Mouse (Mus musculus) embryonic facial prominence, embryonic 14.5 days (tissue): ENCODE measurements around the gene Il18. TPM values are rescaled to one million over a fixed set of nuclear protein-coding genes. Genes with fewer than 3 reads are reported as not detected.

Source experiments
- ATAC-seq: fragments of 200-750 bp; cut with Nextera tagmentation; 2 replicates; pipeline ENCODE4 v1.8.0; 2017; ENCODE audit warnings: low read depth, moderate number of reproducible peaks, moderate TSS enrichment
- DNase-seq: peaks from one replicate; pipeline ENCODE4 v3.0.0-alpha.2; 2015; ENCODE audit warnings: low spot score
- H3K27ac ChIP-seq: fragments of 300-500 bp; sonication (generic); replicated peaks from 2 replicates; pipeline ENCODE4 v1.5.1; 2014; ENCODE audit warnings: low read depth, mild to moderate bottlenecking, low read length, moderate library complexity
- H3K27me3 ChIP-seq: fragments of 300-500 bp; sonication (generic); replicated peaks from 2 replicates; pipeline ENCODE4 v1.6.1; 2014; ENCODE audit warnings: low read length; ENCODE audit not compliant: control insufficient read depth, insufficient read depth
- H3K36me3 ChIP-seq: fragments of 300-500 bp; sonication (generic); 2 replicates; pipeline ENCODE4 v1.6.1; 2014; ENCODE audit warnings: low read length, mixed read lengths; ENCODE audit not compliant: control insufficient read depth, insufficient read depth
- H3K4me1 ChIP-seq: fragments of 300-500 bp; sonication (generic); 2 replicates; pipeline ENCODE4 v1.6.1; 2014; ENCODE audit warnings: antibody characterized with exemption, low read length; ENCODE audit not compliant: control insufficient read depth, insufficient read depth
- H3K4me2 ChIP-seq: fragments of 300-500 bp; sonication (generic); 2 replicates; pipeline ENCODE4 v1.6.1; 2014; ENCODE audit warnings: low read depth, mild to moderate bottlenecking, low read length, moderate library complexity, mixed read lengths
- H3K4me3 ChIP-seq: fragments of 300-500 bp; sonication (generic); 2 replicates; pipeline ENCODE4 v1.5.1; 2014; ENCODE audit warnings: low read depth, mild to moderate bottlenecking, low read length
- H3K9ac ChIP-seq: fragments of 300-500 bp; sonication (generic); 2 replicates; pipeline ENCODE4 v1.6.1; 2014; ENCODE audit warnings: low read depth, mild to moderate bottlenecking, low read length, moderate library complexity, mixed read lengths
- H3K9me3 ChIP-seq: fragments of 300-500 bp; sonication (generic); 2 replicates; pipeline ENCODE4 v1.6.1; 2016; ENCODE audit warnings: low read length; ENCODE audit not compliant: control insufficient read depth
- WGBS: fragments of 180-500 bp; shearing (Covaris S2); extraction: QIAGEN DNeasy Blood & Tissue Kit; methylation state at CpG from one replicate; pipeline ENCODE4 v1.1.7; 2014; 5-methylcytosine and 5-hydroxymethylcytosine counted together
- polyA plus RNA-seq: library from polyadenylated mRNA; unstranded; fragments of >200 nt; fragmentation: Nextera tagmentation; extraction: Ambion mirVana; gene quantifications from 2 replicates; pipeline ENCODE4 v1.2.1, GENCODE M21; 2014

Il18 gene
- polyA plus RNA-seq, 1 experiment from 2014 or later: 7.7 TPM

DNA sequence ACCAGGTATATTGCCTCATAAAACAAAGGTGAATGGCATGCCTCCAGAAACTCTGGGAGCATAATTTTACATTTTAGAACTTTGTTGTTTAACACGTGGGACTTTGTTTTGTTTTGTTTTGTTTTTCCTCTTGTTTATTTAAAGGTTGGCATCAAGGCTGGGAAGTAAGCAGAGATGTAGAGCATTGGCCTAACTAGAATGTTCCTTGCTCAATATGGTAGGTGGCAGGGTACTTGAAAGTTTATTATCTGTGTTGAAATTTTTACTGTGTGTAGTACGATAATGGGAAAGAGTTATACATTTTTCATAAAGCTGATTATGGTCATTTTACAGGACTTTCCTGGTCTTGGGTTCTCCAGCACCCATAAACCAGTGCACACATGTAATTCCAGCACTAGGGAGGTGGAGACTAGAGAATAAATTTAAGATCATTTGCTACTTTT is 7.3 kb downstream of the Il18 start:
- 83% methylated on average over 2 of the region's 2 CpGs for WGBS
- no peak for ATAC-seq
- Histone ChIP-seq H3K27ac (no peak overlapping the region), H3K27me3 (no peaks in the 10 kb centered on the region), H3K4me3 (no peak overlapping the region), H3K36me3 (no peaks in the 10 kb centered on the region), H3K9me3 (no peaks in the 10 kb centered on the region), H3K4me2 (no peak overlapping the region), H3K4me1 (no peaks in the 10 kb centered on the region), H3K9ac (no peak overlapping the region)
- no peak for DNase-seq

DNA sequence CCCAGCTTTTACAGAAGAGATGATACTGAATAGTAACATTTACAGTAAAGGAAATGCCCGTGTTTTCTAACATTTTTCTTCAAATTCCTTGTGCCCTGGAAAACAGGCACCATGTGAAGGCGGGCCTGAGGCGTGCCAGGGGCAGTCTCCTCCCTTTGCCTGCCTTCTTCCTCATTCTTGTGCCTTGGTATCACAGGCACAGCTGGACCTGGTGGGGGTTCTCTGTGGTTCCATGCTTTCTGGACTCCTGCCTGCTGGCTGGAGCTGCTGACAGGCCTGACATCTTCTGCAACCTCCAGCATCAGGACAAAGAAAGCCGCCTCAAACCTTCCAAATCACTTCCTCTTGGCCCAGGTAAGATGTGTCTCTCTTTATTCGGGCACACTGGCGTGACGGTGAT is 10.5 kb downstream of the Il18 start:
- no peaks in the 10 kb centered on the region for H3K9me3 ChIP-seq
- DNase-seq (peak; percentile 10), ATAC-seq (no peak)
- H3K4me2 ChIP-seq: no peak overlapping the region
- no peaks in the 10 kb centered on the region for H3K27me3 ChIP-seq
- WGBS: 74% methylated on average over 7 of the region's 7 CpGs
- H3K36me3 ChIP-seq: no peaks in the 10 kb centered on the region
- no peak overlapping the region for H3K4me3 ChIP-seq
- H3K27ac ChIP-seq: no peak overlapping the region
- H3K4me1 ChIP-seq: no peaks in the 10 kb centered on the region
- H3K9ac ChIP-seq: no peak overlapping the region

DNA sequence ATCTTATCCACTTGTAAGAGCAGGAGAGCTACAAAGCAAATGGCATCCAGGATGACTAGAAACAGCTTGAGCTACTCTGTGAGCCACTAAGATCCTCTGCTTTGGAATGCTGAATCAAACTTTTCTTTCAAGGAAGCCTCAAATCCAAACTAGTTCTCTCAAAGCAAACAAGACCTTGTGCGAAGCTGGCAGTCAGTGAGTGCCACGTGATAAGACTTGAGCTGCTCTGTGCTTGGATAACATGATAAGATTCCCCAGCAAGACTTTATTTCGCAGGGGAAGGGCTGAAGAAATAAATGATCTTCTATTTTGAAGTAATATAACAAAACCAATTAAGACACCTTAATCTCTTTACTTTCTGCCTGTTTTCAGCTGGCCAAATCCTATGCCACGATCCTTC is 11.3 kb downstream of the Il18 start:
- no peak overlapping the region for H3K9ac ChIP-seq
- H3K4me3 ChIP-seq: no peak overlapping the region
- 76% methylated on average over 4 of the region's 4 CpGs for WGBS

DNA sequence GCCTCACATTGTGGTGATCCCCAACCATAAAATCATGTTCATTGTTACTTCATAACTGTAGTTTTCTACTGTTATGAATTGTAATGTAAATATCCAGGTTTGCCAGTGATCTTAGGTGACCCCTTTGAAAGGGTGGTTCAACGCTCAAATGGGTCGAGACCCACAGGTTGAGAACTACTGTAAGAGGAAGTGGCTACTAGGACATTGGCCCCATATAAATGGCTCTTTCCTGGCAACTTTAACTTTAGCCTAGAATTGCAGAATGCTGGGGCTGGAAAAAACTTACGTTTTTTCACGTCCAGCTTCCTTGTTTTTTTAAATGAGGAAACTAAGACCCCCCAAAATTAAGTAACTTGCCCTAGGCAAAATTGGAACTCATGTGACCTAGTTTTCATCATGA is 12.7 kb downstream of the Il18 start:
- H3K27me3 ChIP-seq: no peaks in the 10 kb centered on the region
- H3K4me3 ChIP-seq: no peak overlapping the region
- H3K4me1 ChIP-seq: no peaks in the 10 kb centered on the region
- DNase-seq (no peak), ATAC-seq (no peak)
- no peaks in the 10 kb centered on the region for H3K36me3 ChIP-seq
- no peak overlapping the region for H3K27ac ChIP-seq
- H3K9me3 ChIP-seq: no peaks in the 10 kb centered on the region
- H3K4me2 ChIP-seq: no peak overlapping the region
- no peak overlapping the region for H3K9ac ChIP-seq
- 75% methylated on average over 4 of the region's 4 CpGs for WGBS

More for the DNA sequence above, 11.3 kb downstream of the Il18 start:
- no peak for ATAC-seq
- H3K36me3 ChIP-seq: no peaks in the 10 kb centered on the region
- H3K9me3 ChIP-seq: no peaks in the 10 kb centered on the region
- no peaks in the 10 kb centered on the region for H3K27me3 ChIP-seq
- DNase-seq: no peak
- H3K27ac ChIP-seq: no peak overlapping the region
- H3K4me2 ChIP-seq: no peak overlapping the region
- H3K4me1 ChIP-seq: no peaks in the 10 kb centered on the region

DNA sequence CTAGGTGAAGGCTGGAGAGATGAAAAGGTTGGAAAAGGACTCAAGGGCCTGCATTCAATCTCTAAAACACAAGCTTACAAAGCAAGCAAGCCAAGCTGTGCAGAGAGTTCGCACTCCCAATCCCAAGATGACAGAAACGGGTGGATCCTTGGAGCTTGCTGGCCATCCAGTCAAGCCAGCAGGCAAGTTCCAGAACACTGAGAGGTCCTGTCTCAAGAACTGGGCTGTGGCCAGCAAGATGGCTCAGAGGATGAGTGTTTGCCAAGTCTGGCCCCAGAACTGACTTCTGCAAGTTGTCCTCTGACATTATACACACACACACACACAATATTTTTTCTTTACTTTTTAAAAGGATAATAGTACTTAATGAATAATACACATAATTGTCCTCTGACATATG is 13.3 kb downstream of the Il18 start:
- ATAC-seq (no peak), DNase-seq (no peak)
- H3K9me3 ChIP-seq: no peaks in the 10 kb centered on the region
- H3K27me3 ChIP-seq: no peaks in the 10 kb centered on the region
- H3K27ac ChIP-seq: no peak overlapping the region
- H3K4me3 ChIP-seq: no peak overlapping the region
- no peaks in the 10 kb centered on the region for H3K4me1 ChIP-seq
- H3K9ac ChIP-seq: no peak overlapping the region
- 80% methylated on average over 2 of the region's 2 CpGs for WGBS
- no peaks in the 10 kb centered on the region for H3K36me3 ChIP-seq
- H3K4me2 ChIP-seq: no peak overlapping the region

DNA sequence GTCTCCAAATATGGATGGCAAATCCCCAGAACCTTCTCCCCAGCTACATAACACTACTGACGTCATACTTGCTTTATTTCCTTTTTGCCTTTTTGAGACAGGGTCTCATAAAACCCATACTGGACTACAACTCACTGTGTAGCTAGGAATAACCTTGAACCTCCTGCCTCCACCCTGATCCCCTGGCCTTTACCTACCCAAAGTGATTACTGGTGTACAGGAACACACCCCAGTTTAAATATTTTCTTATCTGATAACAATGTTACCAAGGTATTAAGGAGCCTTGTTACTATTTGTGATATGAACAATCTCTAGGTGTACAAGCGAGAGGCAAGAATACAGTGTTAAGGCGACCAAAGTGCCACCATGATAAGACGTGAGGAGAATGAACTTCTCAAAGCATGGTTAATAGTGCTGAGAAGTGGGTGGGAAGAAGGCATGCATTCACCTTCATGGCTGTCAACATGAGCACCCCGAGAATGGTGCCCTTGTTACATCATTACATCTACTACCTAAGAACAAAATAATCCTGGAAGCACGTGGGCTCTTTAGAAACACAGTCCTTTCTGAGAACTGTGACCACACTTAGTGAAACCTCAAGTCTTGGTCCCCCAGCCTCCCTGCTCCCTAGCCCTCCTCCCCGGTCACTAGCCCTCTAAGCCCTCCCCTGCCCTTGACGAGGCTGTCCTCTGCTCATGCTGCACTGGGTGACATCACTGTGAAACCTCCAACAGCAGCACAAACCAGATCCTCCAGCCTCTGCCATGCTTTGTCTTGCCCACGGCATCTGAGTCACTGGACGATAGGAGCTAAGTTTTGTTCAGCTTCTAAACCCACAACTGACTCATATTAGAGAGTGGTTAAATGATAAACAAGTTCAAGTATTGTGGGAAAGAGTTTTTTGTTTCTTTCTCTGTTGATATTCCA is 15.2 kb downstream of the Il18 start:
- Histone ChIP-seq H3K4me2 (no peak overlapping the region), H3K4me3 (no peak overlapping the region), H3K4me1 (no peaks in the 10 kb centered on the region), H3K36me3 (no peaks in the 10 kb centered on the region), H3K27ac (no peak overlapping the region), H3K9me3 (no peaks in the 10 kb centered on the region), H3K9ac (no peak overlapping the region), H3K27me3 (no peaks in the 10 kb centered on the region)
- WGBS: 71% methylated on average over 10 of the region's 10 CpGs
- no peak for DNase-seq
- ATAC-seq: no peak

DNA sequence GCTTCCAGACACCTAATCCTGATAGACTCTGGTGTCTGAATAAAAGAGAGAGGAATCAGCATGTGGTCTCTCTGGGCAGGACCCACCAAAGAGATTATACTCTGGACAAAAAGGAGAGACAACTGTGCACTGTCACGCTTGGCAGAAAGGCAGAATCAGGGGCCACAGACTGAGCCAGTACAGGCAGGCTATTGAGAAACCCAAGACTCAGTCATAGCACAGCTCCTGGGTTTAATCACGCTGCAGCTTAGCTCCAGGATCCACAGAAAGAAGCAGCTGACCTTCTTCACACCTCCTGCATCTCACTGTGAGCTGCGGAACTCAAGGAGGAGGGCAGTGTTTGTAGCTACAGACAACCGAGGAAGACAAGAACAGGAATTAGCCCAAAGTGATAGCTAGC is 25.7 kb downstream of the Il18 start:
- ATAC-seq (no peak), DNase-seq (no peak)
- H3K9ac ChIP-seq: no peak overlapping the region
- no peak overlapping the region for H3K4me2 ChIP-seq
- no peaks in the 10 kb centered on the region for H3K27me3 ChIP-seq
- H3K4me1 ChIP-seq: no peaks in the 10 kb centered on the region
- H3K27ac ChIP-seq: no peak overlapping the region
- H3K36me3 ChIP-seq: no peaks in the 10 kb centered on the region
- H3K9me3 ChIP-seq: no peaks in the 10 kb centered on the region
- WGBS: 37% methylated on average over 4 of the region's 4 CpGs
- no peak overlapping the region for H3K4me3 ChIP-seq

DNA sequence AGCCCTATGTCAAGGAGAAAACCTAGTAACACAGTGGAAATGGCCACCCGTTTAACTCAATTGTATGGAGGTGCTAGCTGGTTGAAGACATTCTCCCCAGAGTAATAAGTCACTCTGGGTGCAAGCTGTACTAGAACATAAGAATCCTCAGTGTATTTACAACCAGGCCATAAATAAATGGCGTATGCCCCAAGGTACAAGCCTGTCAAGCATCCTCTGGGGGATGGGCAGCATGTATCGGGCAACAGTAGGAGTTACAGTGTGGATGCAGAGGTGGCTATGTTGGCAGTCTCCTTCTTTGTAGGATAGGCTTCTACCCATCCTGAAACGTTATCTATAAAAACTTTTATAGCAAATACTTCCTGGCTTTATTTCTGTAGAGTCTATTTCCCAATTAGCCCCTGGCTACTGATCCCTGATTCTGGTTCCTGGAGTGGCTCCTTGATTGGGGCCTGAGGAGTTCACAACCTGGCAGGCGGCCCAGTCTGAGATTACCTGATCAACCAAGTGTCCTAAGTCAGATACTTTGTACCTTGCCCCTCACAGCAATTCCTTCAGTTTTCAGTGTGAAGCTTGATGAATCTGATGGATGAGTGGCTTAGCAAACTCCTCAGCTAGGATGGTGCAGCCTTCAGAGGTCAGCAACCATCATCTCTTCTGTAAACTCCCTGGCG is 30.7 kb downstream of the Il18 start:
- Histone ChIP-seq H3K9ac (no peak overlapping the region), H3K4me2 (no peak overlapping the region), H3K27ac (no peak overlapping the region), H3K4me3 (no peak overlapping the region), H3K4me1 (no peaks in the 10 kb centered on the region), H3K27me3 (no peaks in the 10 kb centered on the region), H3K9me3 (no peaks in the 10 kb centered on the region), H3K36me3 (no peaks in the 10 kb centered on the region)
- ATAC-seq (no peak), DNase-seq (no peak)
- WGBS: 80% methylated on average over 6 of the region's 6 CpGs
